Mouse (Mus musculus) myocyte (in vitro differentiated cells): ENCODE data around the gene Stk32c. TPM values are rescaled to one million over a fixed set of nuclear protein-coding genes. Genes with fewer than 3 reads are reported as not detected.

Source experiments
- H3K27me3 ChIP-seq: one replicate; pipeline ENCODE4 v1.6.1; 2011; ENCODE audit not compliant: control insufficient read depth, insufficient read depth, insufficient read length
- H3K36me3 ChIP-seq: one replicate; pipeline ENCODE4 v1.6.1; 2011; ENCODE audit not compliant: control insufficient read depth, insufficient read depth
- H3K4me2 ChIP-seq: one replicate; pipeline ENCODE4 v1.6.1; 2011; ENCODE audit warnings: low read depth, control low read depth
- H3K4me3 ChIP-seq: one replicate; pipeline ENCODE4 v1.5.1; 2011; ENCODE audit warnings: mild to moderate bottlenecking, control low read depth, moderate library complexity
- H3K79me2 ChIP-seq: one replicate; pipeline ENCODE4 v1.6.1; 2011; ENCODE audit not compliant: control insufficient read depth, insufficient read depth
- H3ac ChIP-seq: one replicate; pipeline ENCODE4 v1.6.1; 2011; ENCODE audit not compliant: control insufficient read depth, insufficient read length
- CEBPB ChIP-seq: IDR thresholded peaks from 2 replicates; pipeline ENCODE4 v1.6.1; 2011; ENCODE audit warnings: mild to moderate bottlenecking, moderate library complexity; ENCODE audit not compliant: poor library complexity, insufficient read depth, severe bottlenecking
- E2F4 ChIP-seq: IDR thresholded peaks from one replicate; pipeline ENCODE4 v1.6.1; 2011; ENCODE audit warnings: mild to moderate bottlenecking, control low read depth, moderate library complexity; ENCODE audit not compliant: insufficient read depth
- MAX ChIP-seq: IDR thresholded peaks from one replicate; pipeline ENCODE4 v1.6.1; 2011; ENCODE audit warnings: low read depth, mild to moderate bottlenecking, control low read depth
- MYOD1 ChIP-seq, 3 experiments: IDR thresholded peaks; one replicate each; pipeline ENCODE4 v1.6.1; 2011; ENCODE audit warnings: control low read depth in 2 of 3, low read depth in 2 of 3, mild to moderate bottlenecking in 2 of 3, moderate library complexity in 1 of 3; ENCODE audit not compliant: insufficient read length in 2 of 3, control insufficient read depth in 1 of 3
- MYOG ChIP-seq, 3 experiments: IDR thresholded peaks; one replicate each; pipeline ENCODE4 v1.6.1; 2011; ENCODE audit warnings: control low read depth in 2 of 3, low read depth in 2 of 3, mild to moderate bottlenecking in 2 of 3; ENCODE audit not compliant: insufficient read length in 2 of 3, control insufficient read depth in 1 of 3, insufficient read depth in 1 of 3
- POLR2A ChIP-seq: IDR thresholded peaks from one replicate; pipeline ENCODE4 v1.6.1; 2011; ENCODE audit warnings: low read depth, mild to moderate bottlenecking, control low read depth, moderate library complexity; ENCODE audit not compliant: insufficient read length
- POLR2AphosphoS2 ChIP-seq: IDR thresholded peaks from one replicate; pipeline ENCODE4 v1.6.1; 2011; ENCODE audit warnings: low read depth, control low read depth; ENCODE audit not compliant: insufficient read length
- REST ChIP-seq: IDR thresholded peaks from one replicate; pipeline ENCODE4 v1.6.1; 2011; ENCODE audit warnings: mild to moderate bottlenecking, control low read depth, moderate library complexity; ENCODE audit not compliant: insufficient read depth, insufficient read length
- SRF ChIP-seq: IDR thresholded peaks from one replicate; pipeline ENCODE4 v1.6.1; 2011; ENCODE audit warnings: low read depth; ENCODE audit not compliant: control insufficient read depth, insufficient read length
- TCF12 ChIP-seq: IDR thresholded peaks from one replicate; pipeline ENCODE4 v1.6.1; 2011; ENCODE audit warnings: mild to moderate bottlenecking, control low read depth; ENCODE audit not compliant: poor library complexity, insufficient read depth, severe bottlenecking
- TCF3 ChIP-seq: IDR thresholded peaks from one replicate; pipeline ENCODE4 v1.6.1; 2011; ENCODE audit warnings: low read depth, control low read depth; ENCODE audit not compliant: insufficient read length
- USF1 ChIP-seq: IDR thresholded peaks from one replicate; pipeline ENCODE4 v1.6.1; 2011; ENCODE audit warnings: low read depth, mild to moderate bottlenecking, control low read depth, moderate library complexity
- polyA plus RNA-seq: library from polyadenylated mRNA; unstranded; fragments of >200 nt; fragmentation: generic; extraction: Trizol; gene quantifications from one replicate; pipeline ENCODE4 v1.2.1, GENCODE M21; 2012; ENCODE audit warnings: missing spikeins

Stk32c gene
- polyA plus RNA-seq, 1 experiment = 1.0 TPM

DNA sequence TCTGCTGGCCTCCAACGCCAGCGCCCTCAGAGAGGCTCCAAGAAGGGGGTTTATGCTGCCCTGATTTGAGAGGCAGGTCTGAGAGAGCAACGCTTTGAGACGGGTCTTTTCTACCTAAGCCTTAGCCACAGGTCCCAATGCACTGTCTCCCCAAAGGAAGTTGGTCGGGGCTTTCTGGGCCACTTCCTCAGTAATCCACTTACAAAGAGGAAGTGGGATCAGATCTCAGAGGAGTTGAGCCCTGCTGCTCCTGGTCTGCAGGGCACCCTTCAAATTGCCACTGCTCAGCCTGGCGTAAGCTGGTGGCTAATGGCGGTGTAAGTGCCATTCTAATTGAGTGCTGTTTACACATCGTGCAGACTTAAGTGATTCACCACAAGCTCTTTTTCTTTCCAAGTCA is 81.6 kb downstream of the Stk32c start:
- no peaks in the 10 kb centered on the region for H3K79me2 ChIP-seq
- peaks cover 6% of the 10 kb centered on the region for H3K27me3 ChIP-seq
- no peak overlapping the region for H3K4me3 ChIP-seq
- no peak for TF ChIP-seq MAX
- TF ChIP-seq MYOD1 (IDR thresholded peaks at IDR 0.05; ENCODE audit: control insufficient read depth in 1 of 3, insufficient read length in 2 of 3, low read depth in 2 of 3) = no peak
- TF ChIP-seq POLR2A = no peak
- no peak for TF ChIP-seq TCF3
- TF ChIP-seq MYOG (IDR thresholded peaks at IDR 0.05; ENCODE audit: control insufficient read depth in 1 of 3, insufficient read depth in 1 of 3, insufficient read length in 2 of 3, low read depth in 2 of 3) = no peak
- no peak for TF ChIP-seq USF1
- no peak for TF ChIP-seq CEBPB
- no peak for TF ChIP-seq POLR2AphosphoS2
- no peaks in the 10 kb centered on the region for H3K36me3 ChIP-seq
- no peak overlapping the region for H3K4me2 ChIP-seq
- H3ac ChIP-seq = no peak overlapping the region

DNA sequence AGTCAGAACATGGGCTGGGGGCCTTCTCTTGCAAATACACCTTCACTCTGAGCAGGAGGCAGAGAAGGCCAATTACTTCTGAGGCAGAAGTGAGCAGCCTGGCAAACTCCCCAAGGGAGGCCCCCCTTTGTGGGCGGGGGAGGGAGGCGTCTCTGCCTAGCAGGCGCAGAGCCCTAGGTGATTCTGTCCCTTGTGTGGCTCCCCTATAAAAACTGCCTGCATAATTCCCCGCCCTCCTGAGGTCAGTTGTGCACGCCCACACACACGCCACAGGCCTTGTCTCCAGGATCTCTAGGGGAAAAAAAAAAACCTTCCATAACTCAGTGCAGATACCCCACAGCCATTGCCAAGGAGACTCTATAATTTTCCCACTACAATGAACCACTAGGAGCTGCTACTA is 82.7 kb downstream of the Stk32c start:
- no peaks in the 10 kb centered on the region for H3K36me3 ChIP-seq
- no peak overlapping the region for H3ac ChIP-seq
- H3K4me3 ChIP-seq = no peak overlapping the region
- peaks cover 9% of the 10 kb centered on the region for H3K27me3 ChIP-seq
- TF ChIP-seq E2F4 (no peak), TCF12 (no peak), USF1 (no peak), REST (no peak), MYOD1 (IDR thresholded peaks at IDR 0.05; ENCODE audit: control insufficient read depth in 1 of 3, insufficient read length in 2 of 3, low read depth in 2 of 3) (no peak), POLR2AphosphoS2 (no peak), CEBPB (no peak), MYOG (IDR thresholded peaks at IDR 0.05; ENCODE audit: control insufficient read depth in 1 of 3, insufficient read depth in 1 of 3, insufficient read length in 2 of 3, low read depth in 2 of 3) (no peak), MAX (no peak), TCF3 (no peak), SRF (no peak), POLR2A (no peak)
- H3K79me2 ChIP-seq = no peaks in the 10 kb centered on the region
- H3K4me2 ChIP-seq = no peak overlapping the region

DNA sequence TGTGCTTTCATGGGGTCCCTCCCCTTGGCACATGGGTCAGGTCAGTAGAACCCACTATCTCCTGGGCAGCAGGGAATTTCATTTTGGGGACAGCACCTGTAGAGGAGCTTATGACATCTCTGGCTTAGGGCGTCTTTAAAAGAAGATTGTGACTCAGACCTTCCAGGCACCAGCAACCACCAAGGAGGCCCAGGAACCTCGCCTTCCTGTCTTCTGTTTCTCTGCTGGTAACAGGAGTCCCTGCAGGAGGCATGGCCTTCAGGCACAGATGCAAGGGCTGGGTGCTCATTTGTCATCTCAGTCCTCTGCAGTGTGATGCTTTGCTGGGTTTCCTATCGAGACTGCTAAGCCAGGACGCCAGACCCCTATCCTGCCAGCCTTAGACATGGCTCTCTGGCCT is 84.1 kb downstream of the Stk32c start:
- Histone ChIP-seq H3K4me2 (no peak overlapping the region), H3K4me3 (no peak overlapping the region), H3K79me2 (no peaks in the 10 kb centered on the region), H3ac (no peak overlapping the region), H3K36me3 (no peaks in the 10 kb centered on the region), H3K27me3 (peaks cover 9% of the 10 kb centered on the region)
- no peak for TF ChIP-seq SRF
- no peak for TF ChIP-seq POLR2A
- TF ChIP-seq MYOD1 (IDR thresholded peaks at IDR 0.05; ENCODE audit: control insufficient read depth in 1 of 3, insufficient read length in 2 of 3, low read depth in 2 of 3) = no peak
- TF ChIP-seq E2F4 = no peak
- TF ChIP-seq MAX = no peak

DNA sequence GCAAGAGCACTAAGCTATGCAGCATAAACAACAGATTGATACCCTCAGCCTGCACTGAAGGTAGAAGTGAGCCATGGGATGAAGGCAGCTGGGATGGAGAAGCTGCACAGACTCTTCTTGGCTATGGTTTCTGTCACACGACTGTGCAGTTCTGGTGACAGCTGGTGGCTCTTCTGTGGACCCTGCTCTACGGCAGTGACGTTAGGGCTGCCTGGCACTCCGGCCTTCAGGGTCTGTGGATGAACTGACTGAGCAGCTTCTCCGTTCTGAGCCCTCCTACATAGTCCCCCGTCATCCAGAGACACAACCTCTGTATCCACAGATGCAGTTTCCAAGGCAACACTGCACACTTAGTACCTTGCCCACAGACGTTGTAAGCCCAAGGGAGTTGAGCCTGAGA is 86.6 kb downstream of the Stk32c start:
- H3ac ChIP-seq = no peak overlapping the region
- H3K4me3 ChIP-seq = no peak overlapping the region
- no peak overlapping the region for H3K4me2 ChIP-seq
- H3K36me3 ChIP-seq = no peaks in the 10 kb centered on the region
- peaks cover 9% of the 10 kb centered on the region for H3K27me3 ChIP-seq
- TF ChIP-seq MYOD1 (IDR thresholded peaks at IDR 0.05; ENCODE audit: control insufficient read depth in 1 of 3, insufficient read length in 2 of 3, low read depth in 2 of 3) = no peak
- TF ChIP-seq TCF12 = no peak
- no peak for TF ChIP-seq REST
- TF ChIP-seq POLR2A = no peak
- TF ChIP-seq MAX = no peak
- no peak for TF ChIP-seq MYOG (IDR thresholded peaks at IDR 0.05; ENCODE audit: control insufficient read depth in 1 of 3, insufficient read depth in 1 of 3, insufficient read length in 2 of 3, low read depth in 2 of 3)
- no peaks in the 10 kb centered on the region for H3K79me2 ChIP-seq

DNA sequence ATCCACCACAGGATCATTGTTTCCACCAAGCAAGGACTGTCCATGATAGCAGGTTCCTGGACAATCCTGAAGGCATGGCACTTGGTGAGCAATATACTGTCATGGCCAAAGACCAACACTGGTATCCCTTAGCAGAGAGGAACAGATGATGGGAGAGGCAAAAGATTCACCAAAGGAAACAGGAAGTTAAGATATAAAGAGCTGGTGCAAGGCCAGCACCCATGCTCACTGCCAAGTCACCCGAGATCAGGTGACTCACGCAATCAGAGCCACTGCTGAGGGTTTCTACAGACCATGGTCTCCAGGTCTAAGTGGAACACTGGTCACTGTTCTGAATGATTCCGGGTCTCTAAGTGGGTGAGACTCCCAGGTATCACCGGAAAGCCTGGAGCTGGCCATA is 87.2 kb downstream of the Stk32c start:
- Histone ChIP-seq H3K4me3 (no peak overlapping the region), H3K79me2 (no peaks in the 10 kb centered on the region), H3K27me3 (peaks cover 12% of the 10 kb centered on the region), H3ac (no peak overlapping the region), H3K36me3 (no peaks in the 10 kb centered on the region), H3K4me2 (no peak overlapping the region)
- TF ChIP-seq TCF12 = no peak
- TF ChIP-seq POLR2AphosphoS2 = no peak
- TF ChIP-seq USF1 = no peak
- no peak for TF ChIP-seq MAX
- TF ChIP-seq REST = no peak
- no peak for TF ChIP-seq MYOG (IDR thresholded peaks at IDR 0.05; ENCODE audit: control insufficient read depth in 1 of 3, insufficient read depth in 1 of 3, insufficient read length in 2 of 3, low read depth in 2 of 3)
- no peak for TF ChIP-seq TCF3
- no peak for TF ChIP-seq E2F4
- TF ChIP-seq MYOD1 (IDR thresholded peaks at IDR 0.05; ENCODE audit: control insufficient read depth in 1 of 3, insufficient read length in 2 of 3, low read depth in 2 of 3) = no peak
- TF ChIP-seq POLR2A = no peak
- TF ChIP-seq SRF = no peak
- no peak for TF ChIP-seq CEBPB
